Mouse (Mus musculus) stomach, postnatal 0 days (tissue): ENCODE measurements around the gene Gm44596.

Experiments
- CTCF ChIP-seq: IDR thresholded peaks from 2 replicates; pipeline ENCODE4 v1.5.1; 2016; ENCODE audit warnings: antibody characterized with exemption, low read depth, mild to moderate bottlenecking, moderate library complexity
- EP300 ChIP-seq: optimal IDR thresholded peaks from 2 replicates; pipeline ENCODE3; 2016; ENCODE audit warnings: antibody characterized with exemption

GRCm38 (mm10) chr6:128438871-128439341 lies 63.6 kb downstream of the Gm44596 start:
- TF ChIP-seq EP300 (no peak), CTCF (no peak; the same call in 1 of the 2 replicates)
